Comparison of ENCODE assay signal across 9 mouse cellular contexts in genomic region chr6:36608281-36608970, GRCm38 (mm10).
A peak's percentile ranks its signal among the peaks of the same experiment; 100 is the strongest.
DNase-seq lines count a peak whose midpoint lies in the region.
"Had no signal": no experiment of that assay in that cellular context is flagged by ENCODE, and none has a peak within 500 bp of the region (broad histone marks: within the 10 kb centered on the region; RNA-seq: fewer than 3 reads in every experiment).

No protein-coding gene starts in this region.

- peak; percentile 6 to 13 for DNase-seq in heart, adult 9 months (ENCODE audit: low spot score in 2 of 2)
- no peak for DNase-seq in heart, postnatal 14 days
- DNase-seq in right cerebral cortex, adult 2 months (ENCODE audit: low spot score in 2 of 2): peak; percentile 52 to 64
- DNase-seq in right cerebral cortex, postnatal 14 days: no peak
- DNase-seq in left cerebral cortex, adult 8-10 months (ENCODE audit: low spot score in 2 of 2): peak; percentile 10 to 53
- DNase-seq in gastrocnemius, adult 8-10 months (ENCODE audit: low spot score in 2 of 2): no peak
- no peak for DNase-seq in c-Kit-positive CD71-positive TER-119-positive erythroid progenitor cells, embryonic 14.5 days (ENCODE audit: low spot score)
- DNase-seq: cerebellum, adult 8-10 months; lung, adult 18-20 months had no signal

- intact Hi-C loops in heart, postnatal 14 days (cut with DNase I): loop anchor here (10.0 kb wide), 2 partner anchors 154 to 214 kb away; no protein-coding TSS in a partner anchor

Comparison
In these comparisons a context has a peak if more than half of its experiments do, and no peak if none do; other contexts are left out.
1. DNase-seq: peak in heart, adult 9 months (2 of 2), right cerebral cortex, adult 2 months (2 of 2) and left cerebral cortex, adult 8-10 months (2 of 2); none in heart, postnatal 14 days (0 of 2), right cerebral cortex, postnatal 14 days (single experiment), gastrocnemius, adult 8-10 months (0 of 2) and c-Kit-positive CD71-positive TER-119-positive erythroid progenitor cells, embryonic 14.5 days (single experiment).